Mouse (Mus musculus) limb, embryonic 10.5 days (tissue): ENCODE measurements around the gene Mogs. TPM values are rescaled to one million over a fixed set of nuclear protein-coding genes. Genes with fewer than 3 reads are reported as not detected.
A peak's percentile ranks its signal among the peaks of the same experiment; 100 is the strongest.

Experiments
- DNase-seq: peaks from one replicate; pipeline ENCODE4 v3.0.0-alpha.2; 2017; ENCODE audit warnings: low spot score
- H3K27ac ChIP-seq: fragments of 300-500 bp; sonication (generic); 2 replicates; pipeline ENCODE4 v1.5.1; 2016; ENCODE audit warnings: mild to moderate bottlenecking
- H3K27me3 ChIP-seq: fragments of 300-500 bp; sonication (generic); 2 replicates; pipeline ENCODE4 v1.6.1; 2016; ENCODE audit warnings: low read depth, mild to moderate bottlenecking; ENCODE audit not compliant: poor library complexity, severe bottlenecking
- H3K36me3 ChIP-seq: fragments of 300-500 bp; sonication (generic); 2 replicates; pipeline ENCODE4 v1.6.1; 2016; ENCODE audit warnings: mild to moderate bottlenecking, moderate library complexity
- H3K4me1 ChIP-seq: fragments of 300-500 bp; sonication (generic); 2 replicates; pipeline ENCODE4 v1.6.1; 2016
- H3K4me3 ChIP-seq: fragments of 300-500 bp; sonication (generic); 2 replicates; pipeline ENCODE4 v1.5.1; 2016; ENCODE audit warnings: mild to moderate bottlenecking, moderate library complexity
- H3K9me3 ChIP-seq: fragments of 300-500 bp; sonication (generic); replicated peaks from 2 replicates; pipeline ENCODE4 v1.6.1; 2016; ENCODE audit warnings: mild to moderate bottlenecking
- WGBS: fragments of 180-500 bp; shearing (Covaris S2); methylation state at CpG from one replicate; pipeline ENCODE4 v1.1.7; 2016; 5-methylcytosine and 5-hydroxymethylcytosine counted together
- microRNA counts: library from miRNA; unstranded; fragments of <30 nt; microRNA quantifications from one replicate; lab custom pipeline; 2017
- microRNA-seq: library from miRNA; unstranded; fragments of <30 nt; microRNA quantifications from one replicate; pipeline ENCODE4, GENCODE M21; 2017
- polyA plus RNA-seq: library from polyadenylated mRNA; unstranded; fragments of >200 nt; fragmentation: Nextera tagmentation; extraction: Ambion mirVana; gene quantifications from 2 replicates; pipeline ENCODE4 v1.2.1, GENCODE M21; 2016

The Mogs gene
- polyA plus RNA-seq, 1 experiment from 2014 or later = 45.3 TPM

DNA sequence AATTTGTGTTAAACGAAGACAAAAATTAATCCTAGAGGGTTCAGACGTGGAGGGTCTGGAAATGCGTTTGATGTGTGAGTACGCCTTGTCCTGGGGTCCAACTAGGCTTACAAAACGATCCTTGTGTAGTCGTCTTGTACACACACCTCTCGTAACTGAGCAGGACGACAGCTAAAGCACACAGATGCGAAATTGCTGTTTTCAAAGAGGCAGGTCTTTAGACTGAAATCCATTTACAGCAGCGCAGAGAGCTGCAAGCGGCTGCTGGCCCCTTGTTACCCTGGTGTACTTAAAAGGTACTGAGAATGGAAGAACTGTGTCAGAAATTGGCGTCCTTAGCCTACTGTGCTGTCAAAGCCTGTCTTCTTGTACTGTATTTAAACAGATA is 50.9 kb downstream of the Mogs start:
- DNase-seq = no peak
- Histone ChIP-seq H3K36me3 (0 out of 2 replicates have a peak, but pooled peaks cover 5% of the 10 kb centered on the region), H3K27ac (peak overlapping the region; percentile 99), H3K27me3 (peaks cover 17% of the 10 kb centered on the region), H3K4me1 (peaks cover 38% of the 10 kb centered on the region), H3K9me3 (no peaks in the 10 kb centered on the region), H3K4me3 (peak overlapping the region; percentile 95)
- WGBS = 1% methylated on average over 12 of the region's 12 CpGs

MicroRNA genes within 50 kb of the gene (microRNA counts, 519-probe panel; counts per million panel counts)
- 684 counts per million, percentile 72 among the panel's probes with 10 or more counts for microRNA mmu-miR-3470a+mmu-miR-3470b (lab: Ali Mortazavi, UCI)

Small RNA genes within 50 kb of the gene (microRNA-seq; reads per million reads assigned to microRNA genes)
- not detected for gene Mir3470a

Other genes starting within 250 kb of the Mogs start
- 0.83 and 1.9 TPM in 2 replicates for gene Sema4f, start 175.7 kb upstream of the Mogs start, polyA plus RNA-seq
- gene M1ap, start 168.6 kb upstream of the Mogs start, polyA plus RNA-seq = 0.19 and 0.33 TPM in 2 replicates
- 9.8 and 14.9 TPM in 2 replicates for gene Dok1, start 82.0 kb upstream of the Mogs start, polyA plus RNA-seq
- gene Loxl3, start 81.3 kb upstream of the Mogs start, polyA plus RNA-seq = 6.3 and 12.8 TPM in 2 replicates
- 167 and 169 TPM in 2 replicates for gene Aup1, start 61.0 kb upstream of the Mogs start, polyA plus RNA-seq
- 76.2 and 82.6 TPM in 2 replicates for gene Htra2, start 60.2 kb upstream of the Mogs start, polyA plus RNA-seq
- 1.4 and 1.5 TPM in 2 replicates for gene Dqx1, start 57.7 kb upstream of the Mogs start, polyA plus RNA-seq
- gene Tlx2, start 45.2 kb upstream of the Mogs start, polyA plus RNA-seq = 0.16 TPM in 1 of 2 replicates, not detected in the other
- 46.5 and 46.9 TPM in 2 replicates for gene Pcgf1, start 37.6 kb upstream of the Mogs start, polyA plus RNA-seq
- gene Lbx2, start 29.1 kb upstream of the Mogs start, polyA plus RNA-seq = 0.82 and 1.5 TPM in 2 replicates
- 1.7 and 3.8 TPM in 2 replicates for gene Ccdc142, start 13.9 kb upstream of the Mogs start, polyA plus RNA-seq
- 2.1 and 2.8 TPM in 2 replicates for gene Gm42688, start 13.9 kb upstream of the Mogs start, polyA plus RNA-seq
- gene Mrpl53, start 6.5 kb upstream of the Mogs start, polyA plus RNA-seq = 150 and 163 TPM in 2 replicates
- gene Wbp1, start 6.1 kb downstream of the Mogs start, polyA plus RNA-seq = 136 and 188 TPM in 2 replicates
- 17.4 and 17.8 TPM in 2 replicates for gene Ino80b, start 9.9 kb downstream of the Mogs start, polyA plus RNA-seq
- 34.2 and 51.8 TPM in 2 replicates for gene Rtkn, start 20.0 kb downstream of the Mogs start, polyA plus RNA-seq
- 10.9 and 13.7 TPM in 2 replicates for gene Wdr54, start 40.9 kb downstream of the Mogs start, polyA plus RNA-seq
- 0.80 and 1.6 TPM in 2 replicates for gene 1700003E16Rik, start 40.9 kb downstream of the Mogs start, polyA plus RNA-seq
- 96.4 and 108 TPM in 2 replicates for gene Dctn1, start 50.4 kb downstream of the Mogs start, polyA plus RNA-seq
- 0.23 and 0.25 TPM in 2 replicates for gene Slc4a5, start 104.3 kb downstream of the Mogs start, polyA plus RNA-seq
- gene Mthfd2, start 210.4 kb downstream of the Mogs start, polyA plus RNA-seq = 64.9 and 94.0 TPM in 2 replicates
- 54.1 and 63.3 TPM in 2 replicates for gene Mob1a, start 210.5 kb downstream of the Mogs start, polyA plus RNA-seq
- gene Bola3, start 233.7 kb downstream of the Mogs start, polyA plus RNA-seq = 162 and 171 TPM in 2 replicates